Mouse (Mus musculus) kidney, adult 11 months (tissue): ENCODE results near the gene Cpa3.

Source experiments
- DNase-seq: peaks from one replicate; pipeline ENCODE4 v3.0.0; 2022

Cpa3 gene

DNA sequence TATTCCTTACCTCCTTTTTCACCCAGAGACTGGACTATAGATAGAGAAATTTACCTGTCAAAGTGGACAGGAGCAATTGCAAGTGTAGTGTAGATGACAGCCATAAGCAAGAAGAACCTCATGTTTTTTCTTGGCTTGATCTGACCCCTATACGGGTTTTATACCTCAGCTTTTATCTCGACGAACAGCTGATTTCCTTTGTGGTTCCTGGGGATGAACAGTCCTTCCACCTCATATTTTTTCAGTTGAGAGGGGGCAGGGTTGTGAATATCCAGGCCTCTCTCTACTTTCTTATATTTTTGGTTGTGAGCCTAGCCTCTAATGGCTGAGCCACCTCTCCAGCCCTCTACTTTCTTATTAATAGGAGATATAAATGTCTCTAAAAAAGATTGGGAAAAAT lies at the start of gene Cpa3:
Cpa3 (minus strand) TSS at position 132 of the 400 bp plus-strand sequence.
- DNase-seq, result no peak

GRCm38 (mm10) chr3:20291370-20291769 lies 49.4 kb upstream of the Cpa3 start:
- DNase-seq, result no peak

GRCm38 (mm10) chr3:20288761-20289160 lies 46.8 kb upstream of the Cpa3 start:
- DNase-seq, result no peak

DNA sequence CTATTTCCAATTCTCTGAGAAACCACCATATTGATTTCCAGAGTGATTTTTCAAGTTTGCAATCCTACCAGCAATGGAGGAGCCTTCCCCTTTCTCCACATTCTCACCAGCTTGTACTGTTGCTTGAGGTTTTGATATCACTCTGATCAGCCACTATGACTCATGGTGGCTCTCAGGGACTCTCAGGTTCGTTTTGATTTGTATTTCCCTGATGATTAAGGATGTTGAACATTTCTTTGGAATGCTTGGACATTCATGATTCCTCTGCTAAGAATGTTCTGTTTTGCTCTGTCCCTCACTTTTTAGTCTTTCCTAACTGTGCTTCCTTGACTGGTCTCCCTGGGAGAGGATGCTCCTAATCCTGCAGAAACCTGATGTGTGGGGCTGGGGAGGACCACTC lies 39.8 kb upstream of the Cpa3 start:
- DNase-seq, result no peak

DNA sequence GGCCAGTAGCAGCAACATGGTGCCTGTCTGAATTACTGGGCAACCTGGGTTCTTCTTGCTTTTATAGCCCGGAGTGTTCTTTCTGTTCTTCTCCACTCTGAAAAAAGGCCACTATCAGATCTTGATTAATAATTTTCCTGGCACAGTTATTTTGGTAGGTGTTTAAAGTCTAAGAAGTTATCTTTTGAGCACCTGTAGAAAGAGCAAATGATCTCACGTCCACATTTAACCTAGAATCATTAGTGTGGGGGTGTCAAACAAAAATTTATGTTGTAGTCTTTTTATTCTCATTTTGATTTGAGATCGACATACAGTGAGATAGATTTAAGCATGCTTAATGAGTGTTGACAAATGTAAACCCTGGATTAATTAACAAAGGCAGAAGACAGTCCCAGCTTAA lies 33.7 kb upstream of the Cpa3 start, which contains the start of gene Cpb1:
Cpb1 (minus strand) TSS at position 101 of the 400 bp plus-strand sequence.
- DNase-seq, result no peak

DNA sequence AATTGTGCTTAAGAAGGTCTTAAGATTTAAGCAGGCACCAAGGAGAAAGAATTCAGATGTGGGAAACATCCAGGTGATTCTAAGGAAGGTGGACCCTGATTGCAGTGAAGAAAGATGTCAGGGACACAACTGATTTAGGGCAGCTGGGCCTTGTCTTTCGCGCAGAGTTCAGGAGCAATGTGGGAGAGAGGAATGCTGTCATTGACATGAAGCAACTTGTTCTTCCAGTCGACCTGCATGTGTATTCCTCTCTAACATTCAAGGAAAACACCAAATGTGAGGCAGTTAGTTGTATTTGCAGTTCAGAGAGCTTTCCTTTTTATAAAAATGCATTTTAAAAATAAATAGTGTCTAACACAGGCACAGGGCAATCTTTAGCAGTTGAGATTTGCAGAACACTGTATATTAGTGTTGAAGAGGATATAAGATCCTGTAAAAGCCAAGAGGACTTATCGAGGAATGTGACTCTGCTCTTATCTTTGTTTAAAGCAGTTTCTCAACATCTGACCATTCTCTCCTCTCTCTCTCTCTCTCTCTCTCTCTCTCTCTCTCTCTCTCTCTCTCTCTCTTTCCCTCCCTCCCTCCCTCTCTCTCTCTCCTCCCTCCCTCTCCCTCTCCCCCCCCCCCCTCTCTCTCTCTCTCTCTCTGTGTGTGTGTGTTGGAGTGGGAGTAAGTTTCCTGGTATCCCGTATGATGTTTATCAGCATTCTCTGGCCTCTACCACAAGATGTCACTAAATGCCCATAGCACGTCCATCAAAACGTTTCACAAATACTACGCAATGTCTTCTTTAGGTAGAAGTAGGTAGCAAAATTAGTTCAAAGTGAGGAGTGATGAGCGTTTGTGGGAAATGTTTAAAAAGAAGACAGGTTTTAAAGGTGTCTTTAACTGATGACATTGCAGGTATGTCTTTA lies 12.8 kb upstream of the Cpa3 start:
- DNase-seq, result no peak

DNA sequence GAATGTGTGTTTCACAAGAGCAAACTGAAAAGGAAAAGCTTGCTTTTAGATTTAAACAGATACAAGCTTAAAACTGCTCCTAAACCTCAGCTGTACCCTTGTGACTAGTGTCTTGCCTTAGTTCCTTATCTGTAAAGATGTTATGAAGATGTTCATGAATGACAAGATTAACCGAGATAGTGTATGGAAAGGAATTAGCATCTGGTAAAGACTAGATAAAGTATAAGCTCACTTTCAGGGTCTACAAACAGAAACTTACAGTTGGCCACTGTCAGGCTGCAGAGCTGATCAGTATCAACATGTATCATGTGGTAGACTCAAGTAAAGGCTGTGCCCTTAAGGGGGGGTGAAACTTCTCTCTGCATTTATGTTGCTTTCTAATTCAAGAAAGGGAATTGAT lies 1.9 kb upstream of the Cpa3 start:
- no peak for DNase-seq

DNA sequence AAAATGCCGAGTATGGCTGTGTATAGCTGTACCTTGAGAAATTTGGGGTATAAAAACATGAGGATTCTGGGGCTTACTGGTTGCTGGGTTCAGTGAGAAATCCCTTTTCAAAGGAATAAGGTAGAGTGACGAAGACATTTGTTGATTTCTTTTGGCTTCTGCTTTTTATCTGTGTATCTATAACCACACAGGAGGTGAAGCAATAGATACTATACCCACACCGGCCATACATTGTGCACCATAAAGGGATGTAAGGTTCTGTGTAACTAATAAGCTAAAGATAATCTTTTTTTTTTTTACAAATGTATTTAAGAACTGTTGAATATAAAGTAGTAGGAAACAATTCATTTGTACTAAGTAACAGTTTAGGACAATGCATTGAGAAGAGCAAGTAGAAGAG lies 2.2 kb downstream of the Cpa3 start:
- no peak for DNase-seq

- no peak for DNase-seq
Measured at GRCm38 (mm10) chr3:20236965-20237364, 5.0 kb downstream of the Cpa3 start.

DNA sequence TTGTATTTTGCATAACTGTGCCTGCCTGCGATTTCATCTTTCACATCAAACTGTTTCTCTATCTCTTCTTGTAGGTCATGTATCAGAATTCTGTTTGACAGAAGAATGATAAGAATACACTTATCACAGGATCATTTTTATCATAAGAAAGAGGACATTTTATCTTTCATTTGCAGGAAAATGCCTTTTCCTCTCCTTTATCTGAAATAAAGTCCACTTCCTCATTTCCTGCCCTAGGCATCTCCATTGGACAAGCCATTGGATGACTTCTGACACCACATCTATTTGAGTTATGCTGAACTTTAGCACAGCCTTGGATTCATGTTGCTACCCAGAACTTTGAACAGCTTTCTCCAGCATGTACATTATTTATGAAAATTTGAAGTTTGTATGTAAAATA lies 13.0 kb downstream of the Cpa3 start:
- DNase-seq, result no peak

DNA sequence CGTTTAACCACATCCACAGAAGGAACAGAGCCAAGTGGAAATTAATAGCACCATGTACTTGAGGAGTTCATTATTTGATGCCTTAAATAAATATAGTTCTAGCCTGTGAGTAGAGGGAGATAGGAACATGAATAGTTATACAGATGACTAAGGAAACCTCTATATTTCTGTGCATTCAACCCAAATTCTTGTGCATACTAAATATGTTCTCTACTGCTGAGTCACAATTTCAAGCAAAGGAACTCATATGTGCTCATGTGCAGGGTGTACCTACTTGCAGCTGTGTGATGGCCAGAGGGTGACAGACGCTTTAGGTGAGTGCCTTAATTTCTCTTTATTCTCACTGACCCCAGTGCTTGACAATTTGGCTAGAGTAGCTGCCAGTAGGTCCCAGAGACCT lies 16.6 kb downstream of the Cpa3 start:
- DNase-seq, result no peak

DNA sequence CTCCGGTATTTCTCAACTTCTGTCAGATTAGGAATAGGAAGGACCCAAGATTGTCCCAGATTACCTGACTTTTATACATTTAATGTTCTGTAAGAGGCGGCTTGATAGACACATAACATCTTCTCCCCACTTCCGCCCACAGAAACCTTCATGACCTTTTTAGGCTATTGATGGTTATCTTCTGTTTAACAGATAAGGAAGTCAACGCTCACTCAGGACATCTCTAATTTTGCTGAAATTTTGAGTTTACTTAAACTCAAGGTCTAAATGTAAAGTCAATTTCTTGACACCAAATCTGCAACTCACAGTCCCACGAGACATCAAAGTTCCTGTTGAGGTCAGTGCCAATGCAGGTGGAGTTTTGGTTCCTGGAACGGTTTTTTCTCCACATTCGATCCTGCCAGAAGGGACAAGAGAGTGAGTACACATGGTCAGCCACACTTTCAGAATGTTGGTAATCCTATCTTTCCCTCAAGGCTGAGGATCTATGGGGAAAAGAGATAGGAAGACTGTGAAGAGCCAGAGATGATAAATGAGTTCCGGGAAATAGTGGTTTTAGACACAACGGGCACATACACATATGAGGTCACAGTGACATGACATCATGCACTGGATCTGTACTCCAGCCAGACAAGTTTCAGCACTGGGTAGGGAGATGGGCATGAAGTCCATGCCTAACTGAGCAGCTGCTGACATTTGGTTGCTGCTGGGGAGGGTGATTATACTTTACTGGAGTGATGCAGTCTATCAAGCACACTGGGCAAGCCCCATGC lies 18.9 kb downstream of the Cpa3 start:
- DNase-seq, result no peak

- no peak for DNase-seq
Measured at GRCm38 (mm10) chr3:20222136-20222535, 19.8 kb downstream of the Cpa3 start.

DNA sequence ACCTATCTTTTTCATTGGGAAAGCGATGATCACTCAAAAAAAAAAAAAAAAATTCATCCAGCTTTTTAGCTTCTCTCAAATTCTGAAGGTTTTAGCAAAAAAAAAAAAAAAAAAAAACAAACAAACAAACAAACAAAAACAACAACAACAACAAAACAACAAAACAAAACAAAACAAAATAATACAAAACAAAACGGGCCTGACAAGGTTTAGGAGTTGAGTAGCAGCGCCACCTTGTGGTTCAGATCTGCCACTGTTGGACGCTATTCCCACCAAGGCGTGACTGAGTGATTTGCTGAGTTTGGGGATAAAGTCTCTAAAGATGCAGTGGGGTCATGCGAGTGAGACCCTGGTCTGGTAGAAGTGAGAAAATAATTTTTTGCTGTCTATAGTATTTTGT lies 43.1 kb downstream of the Cpa3 start:
- DNase-seq, result no peak

DNA sequence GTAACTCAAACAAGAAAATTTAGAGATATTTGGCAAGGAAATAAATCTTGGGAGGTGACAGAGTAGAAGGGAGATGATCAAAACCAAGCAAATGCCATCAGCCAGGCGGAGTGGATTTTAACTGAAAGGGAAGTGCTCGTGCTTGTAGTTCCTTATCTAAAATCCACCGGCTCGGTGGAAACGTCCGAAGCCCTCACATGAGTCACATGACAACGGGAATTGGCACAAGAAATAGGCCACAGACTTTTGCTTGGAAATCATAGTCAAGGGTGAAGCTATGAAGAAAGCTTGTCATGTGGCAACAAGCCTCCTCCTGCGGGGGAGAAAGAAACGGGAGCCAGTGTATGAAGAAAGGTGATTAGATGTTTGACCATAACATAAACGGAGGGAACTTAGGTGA lies 44.1 kb downstream of the Cpa3 start:
- DNase-seq, result peak; percentile 2

- DNase-seq, result no peak
Measured at GRCm38 (mm10) chr3:20188976-20189675, 52.9 kb downstream of the Cpa3 start.

- no peak for DNase-seq
Measured at GRCm38 (mm10) chr3:20172394-20172793, 69.6 kb downstream of the Cpa3 start.

GRCm38 (mm10) chr3:20167487-20167886 lies 74.5 kb downstream of the Cpa3 start:
- DNase-seq, result no peak
